Mouse (Mus musculus) bone marrow macrophage, adult 2 months (primary cell): ENCODE data around the gene Stim2.

ENCODE experiments used
- CTCF ChIP-seq: IDR thresholded peaks from 2 replicates; pipeline ENCODE4 v1.5.1; 2012; ENCODE audit warnings: low read depth, mild to moderate bottlenecking, low read length, moderate library complexity
- POLR2A ChIP-seq: IDR thresholded peaks from 2 replicates; pipeline ENCODE4 v1.6.1; 2012; ENCODE audit warnings: mild to moderate bottlenecking, low read depth, low read length, borderline replicate concordance

- TF ChIP-seq CTCF = no peak
- TF ChIP-seq POLR2A = no peak
Measured at GRCm38 (mm10) chr5:53950189-53950588, 48.1 kb upstream of the Stim2 start.
